Mouse (Mus musculus) kidney, postnatal 4 days (tissue): ENCODE measurements around the gene Usp34.
"Not testable (repeated sequence)": the region's sequence is repeated elsewhere in the genome, so short reads cannot be mapped to it uniquely, and the experiment has no call there.

ENCODE experiments used
- DNase-seq, 2 experiments: peaks; one replicate each; pipeline ENCODE4 v3.0.0; 2021; ENCODE audit warnings: mixed read lengths in 2 of 2

Usp34 gene

DNA sequence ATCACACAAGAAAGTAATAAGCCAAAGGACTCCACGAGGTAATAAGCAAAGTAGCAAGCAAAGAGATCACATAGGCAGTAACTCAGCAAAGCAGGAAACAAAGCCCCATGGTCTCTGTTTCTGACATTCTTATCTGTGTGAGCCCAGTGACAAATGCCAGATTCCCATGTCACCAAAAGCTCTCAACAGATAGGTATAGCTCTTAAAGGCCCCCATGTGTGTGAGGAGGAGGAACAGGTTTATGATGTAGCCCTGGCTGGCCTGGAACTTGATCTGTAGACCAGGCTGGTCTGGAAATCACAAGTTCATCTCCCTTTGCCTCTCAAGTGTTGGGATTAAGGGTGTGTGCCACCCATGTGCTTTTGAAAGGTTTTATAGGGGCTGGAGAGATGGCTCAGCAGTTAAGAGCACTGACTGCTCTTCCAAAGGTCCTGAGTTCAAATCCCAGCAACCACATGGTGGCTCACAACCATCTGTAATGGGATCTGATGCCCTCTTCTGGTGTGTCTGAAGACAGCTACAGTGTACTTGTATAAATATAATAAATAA, 53.1 kb downstream of the Usp34 start:
- not testable (repeated sequence) for DNase-seq

- no peak for DNase-seq
Observed at GRCm38 (mm10) chr11:23362305-23362704, 55.6 kb downstream of the Usp34 start.

GRCm38 (mm10) chr11:23364348-23364747, 57.7 kb downstream of the Usp34 start:
- DNase-seq = no peak

DNA sequence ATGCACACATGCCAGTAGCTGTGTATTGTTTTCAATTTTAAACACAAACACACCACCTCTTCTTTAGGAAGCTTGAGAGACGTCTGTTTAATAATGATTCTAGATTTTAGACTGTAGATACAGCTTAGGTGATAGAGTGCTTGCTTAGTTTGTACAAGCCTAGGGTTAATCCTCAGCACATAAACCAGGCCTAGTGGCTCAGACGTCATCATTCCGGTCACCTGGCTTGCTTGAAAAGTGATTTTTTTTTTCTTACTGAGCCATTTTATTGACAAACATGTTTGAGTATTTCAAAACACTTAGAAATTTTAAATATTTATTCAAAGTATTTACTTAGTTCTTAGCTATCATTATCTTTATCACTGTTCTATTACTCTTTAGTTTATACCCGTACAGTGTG, 65.3 kb downstream of the Usp34 start:
- DNase-seq = no peak

DNA sequence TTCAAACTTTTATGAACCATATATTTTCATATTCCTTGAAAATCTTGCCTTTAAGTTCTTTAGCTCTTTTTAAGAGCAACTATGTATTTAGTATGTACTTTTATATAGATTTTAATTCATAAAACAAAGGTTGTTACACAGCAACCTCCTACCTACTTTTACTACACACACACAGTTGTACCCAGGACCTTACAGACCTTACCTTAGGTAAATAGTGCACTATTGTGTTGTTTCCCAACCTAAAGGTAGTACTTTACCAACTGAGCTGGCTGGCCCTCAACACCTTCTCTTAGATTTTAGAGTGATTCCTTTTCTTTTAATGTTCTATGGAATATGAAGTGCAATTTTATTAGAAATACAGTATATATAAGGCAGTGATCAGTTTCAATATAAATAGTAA, 65.8 kb downstream of the Usp34 start:
- DNase-seq = no peak

DNA sequence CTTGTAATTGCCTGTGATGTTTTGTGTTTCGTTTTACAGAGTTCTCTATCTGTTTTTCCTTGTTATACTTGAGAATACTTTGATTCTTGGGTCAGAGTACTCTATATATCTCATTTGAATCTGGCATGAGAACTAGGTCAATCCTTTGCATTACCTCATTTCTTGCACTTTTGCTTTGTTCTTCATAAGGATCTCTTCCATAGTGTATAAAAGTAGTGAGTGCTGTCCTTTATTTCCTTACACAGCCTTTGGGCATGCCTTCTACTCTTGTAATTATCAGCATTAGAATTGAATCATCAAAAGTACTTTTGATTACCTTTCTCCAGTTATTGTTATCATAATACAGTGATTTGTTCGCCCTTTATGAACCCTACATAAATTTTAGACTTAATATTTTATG, 73.4 kb downstream of the Usp34 start:
- no peak for DNase-seq

- no peak for DNase-seq
Observed at GRCm38 (mm10) chr11:23380595-23380994, 73.9 kb downstream of the Usp34 start.

DNA sequence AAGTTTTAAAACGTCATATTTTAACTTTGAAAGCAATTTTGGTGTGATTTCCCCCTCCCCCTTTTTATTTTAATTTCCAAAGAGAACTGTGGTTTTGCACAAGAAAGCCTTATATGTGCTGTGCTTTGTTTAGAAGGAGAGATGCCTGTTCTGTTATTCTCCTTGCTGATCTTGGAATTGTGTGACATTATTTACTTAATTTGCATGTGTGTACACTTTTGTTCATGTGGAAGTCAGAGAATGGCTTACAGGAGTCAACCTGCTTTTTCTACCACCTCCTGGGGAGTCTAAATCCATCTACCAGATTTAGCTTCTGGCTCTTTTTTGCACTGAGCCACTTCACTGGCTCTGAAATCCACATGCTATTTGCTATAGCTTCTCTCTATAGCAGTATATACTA, 76.1 kb downstream of the Usp34 start:
- DNase-seq = no peak

DNA sequence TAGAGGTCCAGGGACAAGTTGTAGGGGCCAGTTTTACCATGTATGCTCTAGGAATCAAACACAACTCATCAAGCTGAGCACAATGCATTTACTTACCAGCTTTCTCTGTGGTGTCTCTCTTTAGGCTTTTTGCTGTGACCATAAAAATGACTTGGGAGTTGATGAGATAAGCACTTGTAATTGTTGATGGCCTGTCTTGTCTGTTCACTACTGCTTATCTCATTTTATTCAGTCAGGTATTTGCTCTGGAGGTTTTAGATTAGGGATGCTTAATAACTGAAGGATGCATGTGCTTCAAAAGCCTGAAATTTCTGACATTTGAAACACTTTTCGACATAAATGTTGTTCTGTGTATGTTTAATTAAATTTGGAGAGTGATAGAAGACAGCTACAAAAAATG, 83.0 kb downstream of the Usp34 start:
- no peak for DNase-seq

- DNase-seq = no peak
Observed at GRCm38 (mm10) chr11:23392567-23392966, 85.9 kb downstream of the Usp34 start.

GRCm38 (mm10) chr11:23396608-23397007, 89.9 kb downstream of the Usp34 start:
- DNase-seq = no peak

GRCm38 (mm10) chr11:23400978-23401776, 94.5 kb downstream of the Usp34 start:
- DNase-seq = peak in 1 of 2 experiments; percentile 3

GRCm38 (mm10) chr11:23428301-23428700, 121.6 kb downstream of the Usp34 start:
- no peak for DNase-seq

DNA sequence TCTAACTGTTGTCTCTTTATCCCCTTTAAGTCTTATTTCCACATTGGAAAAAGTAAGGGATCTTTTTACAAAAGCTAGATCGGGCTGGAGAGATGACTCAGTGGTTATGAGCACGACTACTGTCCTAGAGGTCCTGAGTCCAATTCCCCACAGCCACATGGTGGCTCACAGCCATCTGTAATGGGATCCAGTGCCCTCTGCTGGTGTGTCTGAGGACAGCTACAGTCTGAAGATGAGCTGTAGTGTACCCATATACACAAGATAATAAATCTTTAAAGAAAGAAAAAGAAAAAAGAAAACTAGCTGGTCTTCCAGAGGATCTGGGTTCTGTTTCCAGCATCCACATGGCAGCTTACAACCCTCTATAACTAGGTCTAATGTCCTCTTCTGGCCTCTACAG, 123.3 kb downstream of the Usp34 start:
- DNase-seq = no peak

- no peak for DNase-seq
Observed at GRCm38 (mm10) chr11:23436076-23436475, 129.4 kb downstream of the Usp34 start.

- not testable (repeated sequence) for DNase-seq
Observed at GRCm38 (mm10) chr11:23465862-23466261, 159.2 kb downstream of the Usp34 start.

GRCm38 (mm10) chr11:23489955-23490354, 183.3 kb downstream of the Usp34 start:
- no peak for DNase-seq

GRCm38 (mm10) chr11:23492048-23492790, 185.5 kb downstream of the Usp34 start:
- no peak for DNase-seq

GRCm38 (mm10) chr11:23495231-23495630, 188.5 kb downstream of the Usp34 start:
- no peak for DNase-seq

GRCm38 (mm10) chr11:23496661-23497060, 190.0 kb downstream of the Usp34 start:
- peak; percentile 5 to 8 for DNase-seq

- DNase-seq = peak; percentile 82 to 87
Observed at GRCm38 (mm10) chr11:23497335-23497717, 190.6 kb downstream of the Usp34 start.

GRCm38 (mm10) chr11:23497718-23498509, 191.2 kb downstream of the Usp34 start, which contains the start of gene Ahsa2:
Gene Ahsa2, minus strand, starts transcription at chr11:23498030.
- peak; percentile 100 for DNase-seq

DNA sequence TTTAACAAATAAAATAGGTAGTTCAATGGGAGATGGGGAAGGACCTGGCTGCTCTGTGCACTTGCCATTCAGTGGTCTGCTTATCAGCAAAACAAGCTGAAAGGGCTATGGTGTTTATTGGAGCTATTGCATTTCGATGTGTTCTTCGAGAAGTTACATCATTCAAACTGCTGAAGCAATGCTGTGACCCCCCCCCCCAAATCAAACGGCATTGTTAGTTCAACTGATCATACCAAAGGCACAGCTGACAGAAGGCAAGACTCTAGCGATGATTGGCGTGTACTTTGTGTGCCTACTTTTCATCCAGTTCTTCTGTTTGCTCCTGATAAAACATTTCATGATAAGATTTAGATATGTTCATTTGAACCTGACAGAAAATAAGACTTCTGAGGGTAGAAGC, 191.9 kb downstream of the Usp34 start:
- DNase-seq = no peak
